Mouse (Mus musculus) layer of hippocampus, postnatal 36 days (tissue): ENCODE measurements at regions not wholly inside any gene's neighbourhood (a gene's known extent, or its start where the extent isn't known, plus 50 kb on each side); places are given as distances from the start of the nearest gene placed in this dataset.

Experiments used
- DNase-seq, 2 experiments: peaks; one replicate each; pipeline ENCODE4 v3.0.0; 2022

- no peak for DNase-seq
These were observed 1473.3 kb downstream of the Cdh8 start for GRCm38 (mm10) chr8:97942921-97943320.

- peak in 1 of 2 experiments; percentile 4 for DNase-seq
These were observed 1479.4 kb downstream of the Cdh8 start for GRCm38 (mm10) chr8:97936836-97937235.
